Mouse (Mus musculus): Measurements from ENCODE around the gene Grid1. TPM values are rescaled to one million over a fixed set of nuclear protein-coding genes. Genes with fewer than 3 reads are reported as not detected.

Gene Grid1
- polyA plus RNA-seq, 1 experiment: 0.19 TPM

DNA sequence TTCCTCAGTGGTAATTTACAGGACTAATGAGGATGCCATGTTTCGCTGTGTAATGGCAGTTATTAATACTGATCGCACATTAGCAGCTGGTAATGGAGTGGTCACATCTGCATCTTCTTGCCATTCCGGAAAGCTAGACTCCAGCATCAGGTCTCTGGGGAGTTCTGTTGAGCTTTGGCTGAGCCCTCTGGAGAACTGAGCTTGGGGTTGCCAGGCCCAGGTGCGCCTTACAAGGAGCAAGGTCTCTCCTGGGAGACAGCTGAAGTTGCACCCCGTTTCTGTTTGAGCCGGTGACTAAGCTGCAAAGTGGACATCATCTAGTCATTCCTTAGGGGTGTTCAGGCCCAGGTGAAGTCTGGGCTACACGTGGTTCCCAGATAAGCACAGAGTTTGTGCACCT, 186.8 kb downstream of the Grid1 start:
- Histone ChIP-seq H3K4me1 (replicated peaks; ENCODE audit: control insufficient read depth, insufficient read depth, low read length) (no peaks in the 10 kb centered on the region), H3K36me3 (ENCODE audit: control insufficient read depth, insufficient read depth, low read length) (no peaks in the 10 kb centered on the region), H3K27me3 (ENCODE audit: control insufficient read depth, insufficient read depth, low read length) (no peaks in the 10 kb centered on the region), H3K27ac (ENCODE audit: control insufficient read depth, insufficient read depth, low read length) (no peak overlapping the region), H3K4me3 (ENCODE audit: control insufficient read depth, insufficient read depth, low read length) (no peak overlapping the region)
- no peak for DNase-seq
- no peak for TF ChIP-seq POLR2A (IDR thresholded peaks at IDR 0.05; ENCODE audit: control insufficient read depth, extremely low read depth, insufficient read depth, low read length, poor library complexity)
- TF ChIP-seq CTCF (IDR thresholded peaks at IDR 0.05; ENCODE audit: borderline replicate concordance, control insufficient read depth, extremely low read depth, insufficient read depth, low read length, poor library complexity): no peak
- WGBS: 89% methylated on average over 7 of the region's 7 CpGs

- Histone ChIP-seq H3K4me3 (ENCODE audit: control insufficient read depth, insufficient read depth, low read length) (no peak overlapping the region), H3K36me3 (ENCODE audit: control insufficient read depth, insufficient read depth, low read length) (no peaks in the 10 kb centered on the region), H3K27me3 (ENCODE audit: control insufficient read depth, insufficient read depth, low read length) (no peaks in the 10 kb centered on the region), H3K27ac (ENCODE audit: control insufficient read depth, insufficient read depth, low read length) (no peak overlapping the region), H3K4me1 (replicated peaks; ENCODE audit: control insufficient read depth, insufficient read depth, low read length) (no peaks in the 10 kb centered on the region)
- WGBS: 68% methylated on average over 3 of the region's 3 CpGs
- no peak for TF ChIP-seq POLR2A (IDR thresholded peaks at IDR 0.05; ENCODE audit: control insufficient read depth, extremely low read depth, insufficient read depth, low read length, poor library complexity)
- TF ChIP-seq CTCF (IDR thresholded peaks at IDR 0.05; ENCODE audit: borderline replicate concordance, control insufficient read depth, extremely low read depth, insufficient read depth, low read length, poor library complexity): no peak
- DNase-seq: no peak
Measured at GRCm38 (mm10) chr14:35008674-35009073, 188.8 kb downstream of the Grid1 start.

DNA sequence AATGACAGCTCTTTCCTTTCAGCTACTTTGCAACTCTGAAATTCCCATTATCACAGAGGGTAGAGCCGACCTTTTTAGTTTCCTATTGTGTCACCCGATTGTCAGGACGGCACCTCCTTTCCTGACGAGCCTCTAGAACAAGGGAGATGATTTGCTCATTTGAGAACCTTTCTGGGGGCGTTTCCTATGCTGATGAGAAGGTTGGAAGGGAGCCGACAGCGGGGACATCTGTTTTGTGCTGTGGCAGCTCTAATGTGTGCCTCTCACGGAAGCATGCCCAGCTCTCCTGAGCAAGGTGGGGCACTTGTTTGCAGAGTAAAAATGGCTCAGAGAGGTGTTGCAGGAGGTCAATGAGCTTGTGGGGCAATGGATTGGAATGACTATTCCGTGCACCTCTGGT, 189.2 kb downstream of the Grid1 start:
- Histone ChIP-seq H3K4me3 (ENCODE audit: control insufficient read depth, insufficient read depth, low read length) (no peak overlapping the region), H3K4me1 (replicated peaks; ENCODE audit: control insufficient read depth, insufficient read depth, low read length) (no peaks in the 10 kb centered on the region), H3K27ac (ENCODE audit: control insufficient read depth, insufficient read depth, low read length) (no peak overlapping the region), H3K27me3 (ENCODE audit: control insufficient read depth, insufficient read depth, low read length) (no peaks in the 10 kb centered on the region), H3K36me3 (ENCODE audit: control insufficient read depth, insufficient read depth, low read length) (no peaks in the 10 kb centered on the region)
- WGBS: 24% methylated on average over 9 of the region's 9 CpGs
- TF ChIP-seq POLR2A (IDR thresholded peaks at IDR 0.05; ENCODE audit: control insufficient read depth, extremely low read depth, insufficient read depth, low read length, poor library complexity) (no peak), CTCF (IDR thresholded peaks at IDR 0.05; ENCODE audit: borderline replicate concordance, control insufficient read depth, extremely low read depth, insufficient read depth, low read length, poor library complexity) (no peak)
- DNase-seq: no peak

- no peak for DNase-seq
Measured at GRCm38 (mm10) chr14:35026686-35027085, 206.8 kb downstream of the Grid1 start.

DNA sequence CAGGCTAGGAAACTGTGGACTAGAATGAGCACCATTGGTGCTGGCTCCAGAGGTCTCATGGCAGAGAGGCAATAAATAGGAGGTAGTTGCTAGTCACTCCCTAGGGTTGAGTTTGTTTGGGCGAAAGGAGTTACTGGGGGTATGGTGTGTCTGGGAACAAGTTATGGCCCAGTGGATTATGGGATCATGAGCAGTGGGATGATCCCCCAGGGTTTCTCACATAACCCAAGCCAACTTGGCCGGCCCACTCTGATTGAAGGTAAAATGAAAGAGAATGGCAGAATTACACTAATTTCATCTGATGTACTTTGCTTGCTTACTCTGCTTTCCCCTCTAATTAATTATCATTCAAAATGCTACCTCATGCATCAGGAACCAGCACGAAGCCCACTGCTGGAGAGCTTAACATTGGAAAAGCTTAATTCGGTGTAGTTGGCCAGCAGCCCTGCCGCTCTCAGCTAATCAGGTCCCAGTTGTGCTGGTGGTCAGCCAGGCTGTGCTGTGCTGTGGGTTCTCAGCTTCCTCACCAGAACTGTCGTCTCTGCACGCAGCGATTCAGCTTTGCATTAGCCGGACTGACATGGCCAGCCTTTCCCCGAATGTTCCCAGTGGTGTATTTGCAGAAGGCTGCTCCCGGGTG, 207.7 kb downstream of the Grid1 start:
- TF ChIP-seq CTCF (IDR thresholded peaks at IDR 0.05; ENCODE audit: borderline replicate concordance, control insufficient read depth, extremely low read depth, insufficient read depth, low read length, poor library complexity) (no peak), POLR2A (IDR thresholded peaks at IDR 0.05; ENCODE audit: control insufficient read depth, extremely low read depth, insufficient read depth, low read length, poor library complexity) (no peak)
- no peaks in the 10 kb centered on the region for H3K4me1 ChIP-seq (replicated peaks; ENCODE audit: control insufficient read depth, insufficient read depth, low read length)
- DNase-seq: no peak
- H3K4me3 ChIP-seq (ENCODE audit: control insufficient read depth, insufficient read depth, low read length): no peak overlapping the region
- WGBS: 76% methylated on average over 11 of the region's 11 CpGs
- no peak overlapping the region for H3K27ac ChIP-seq (ENCODE audit: control insufficient read depth, insufficient read depth, low read length)
- H3K27me3 ChIP-seq (ENCODE audit: control insufficient read depth, insufficient read depth, low read length): no peaks in the 10 kb centered on the region
- H3K36me3 ChIP-seq (ENCODE audit: control insufficient read depth, insufficient read depth, low read length): no peaks in the 10 kb centered on the region

More at GRCm38 (mm10) chr14:35026686-35027085, 206.8 kb downstream of the Grid1 start:
- Histone ChIP-seq H3K36me3 (ENCODE audit: control insufficient read depth, insufficient read depth, low read length) (no peaks in the 10 kb centered on the region), H3K4me1 (replicated peaks; ENCODE audit: control insufficient read depth, insufficient read depth, low read length) (no peaks in the 10 kb centered on the region), H3K27ac (ENCODE audit: control insufficient read depth, insufficient read depth, low read length) (no peak overlapping the region), H3K4me3 (ENCODE audit: control insufficient read depth, insufficient read depth, low read length) (no peak overlapping the region), H3K27me3 (ENCODE audit: control insufficient read depth, insufficient read depth, low read length) (no peaks in the 10 kb centered on the region)
- TF ChIP-seq CTCF (IDR thresholded peaks at IDR 0.05; ENCODE audit: borderline replicate concordance, control insufficient read depth, extremely low read depth, insufficient read depth, low read length, poor library complexity) (no peak), POLR2A (IDR thresholded peaks at IDR 0.05; ENCODE audit: control insufficient read depth, extremely low read depth, insufficient read depth, low read length, poor library complexity) (no peak)
- 91% methylated on average over 8 of the region's 8 CpGs for WGBS

DNA sequence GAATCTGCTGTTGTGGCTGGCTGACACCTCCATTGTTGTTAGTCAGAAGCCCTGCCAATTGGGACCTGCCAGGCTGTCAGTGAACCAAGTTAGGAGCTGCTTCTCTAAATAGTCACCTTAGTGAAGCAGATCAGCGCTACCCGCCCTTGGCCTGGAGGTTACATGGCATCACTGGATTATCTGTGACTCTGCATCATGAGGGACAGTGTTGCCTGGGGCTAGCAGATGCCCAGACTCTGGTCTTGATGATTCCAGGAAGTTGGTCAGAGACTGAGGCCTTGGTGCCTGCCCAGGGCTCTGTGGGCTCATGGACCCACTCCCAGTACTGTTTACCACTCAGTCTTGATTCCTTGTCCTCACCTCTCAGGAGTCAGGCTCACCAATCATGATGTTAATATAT, 209.7 kb downstream of the Grid1 start:
- Histone ChIP-seq H3K27ac (ENCODE audit: control insufficient read depth, insufficient read depth, low read length) (no peak overlapping the region), H3K36me3 (ENCODE audit: control insufficient read depth, insufficient read depth, low read length) (no peaks in the 10 kb centered on the region), H3K4me1 (replicated peaks; ENCODE audit: control insufficient read depth, insufficient read depth, low read length) (no peaks in the 10 kb centered on the region), H3K4me3 (ENCODE audit: control insufficient read depth, insufficient read depth, low read length) (no peak overlapping the region), H3K27me3 (ENCODE audit: control insufficient read depth, insufficient read depth, low read length) (no peaks in the 10 kb centered on the region)
- DNase-seq: no peak
- 93% methylated on average over 2 of the region's 2 CpGs for WGBS
- TF ChIP-seq CTCF (IDR thresholded peaks at IDR 0.05; ENCODE audit: borderline replicate concordance, control insufficient read depth, extremely low read depth, insufficient read depth, low read length, poor library complexity) (no peak), POLR2A (IDR thresholded peaks at IDR 0.05; ENCODE audit: control insufficient read depth, extremely low read depth, insufficient read depth, low read length, poor library complexity) (no peak)

DNA sequence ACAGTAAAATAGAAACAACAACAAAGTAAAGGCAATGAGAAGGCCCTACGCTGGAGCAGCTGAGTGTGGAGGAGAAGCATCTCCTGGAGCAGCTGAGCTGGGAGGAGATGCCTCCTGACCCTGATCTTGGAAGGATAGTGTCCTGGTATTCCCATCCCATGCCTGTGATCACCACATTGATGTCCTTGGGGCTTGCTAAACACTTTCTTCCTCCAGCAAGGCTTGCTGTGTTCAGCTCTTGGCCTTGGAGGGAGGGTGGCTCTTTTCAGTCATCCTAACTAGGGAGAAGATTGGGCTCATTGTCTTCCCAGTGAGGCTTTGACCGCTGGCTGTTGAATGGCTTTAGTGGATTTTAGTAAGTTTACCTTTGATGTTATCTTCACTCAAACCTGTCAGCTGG, 210.4 kb downstream of the Grid1 start:
- no peaks in the 10 kb centered on the region for H3K4me1 ChIP-seq (replicated peaks; ENCODE audit: control insufficient read depth, insufficient read depth, low read length)
- H3K36me3 ChIP-seq (ENCODE audit: control insufficient read depth, insufficient read depth, low read length): no peaks in the 10 kb centered on the region
- no peak overlapping the region for H3K4me3 ChIP-seq (ENCODE audit: control insufficient read depth, insufficient read depth, low read length)
- WGBS: 78% methylated on average over 2 of the region's 2 CpGs
- H3K27me3 ChIP-seq (ENCODE audit: control insufficient read depth, insufficient read depth, low read length): no peaks in the 10 kb centered on the region
- TF ChIP-seq POLR2A (IDR thresholded peaks at IDR 0.05; ENCODE audit: control insufficient read depth, extremely low read depth, insufficient read depth, low read length, poor library complexity) (no peak), CTCF (IDR thresholded peaks at IDR 0.05; ENCODE audit: borderline replicate concordance, control insufficient read depth, extremely low read depth, insufficient read depth, low read length, poor library complexity) (no peak)
- no peak for DNase-seq
- H3K27ac ChIP-seq (ENCODE audit: control insufficient read depth, insufficient read depth, low read length): no peak overlapping the region
